Mouse (Mus musculus): ENCODE results near the gene Dusp15. TPM values are rescaled to one million over a fixed set of nuclear protein-coding genes. Genes with fewer than 3 reads are reported as not detected.
A peak's percentile ranks its signal among the peaks of the same experiment; 100 is the strongest.

Dusp15 gene
- total RNA-seq, 2 experiments from 2014 or later = 0.45 to 0.61 TPM

GRCm38 (mm10) chr2:152926896-152927295 lies 24.6 kb downstream of the Dusp15 start:
- intact Hi-C loops (cut with DNase I) = no loop called here
- H3K27ac ChIP-seq = peak overlapping the region; percentile 86
- H3K4me3 ChIP-seq = no peak overlapping the region
- no peak for TF ChIP-seq CTCF (IDR thresholded peaks at IDR 0.05)
- no peak for DNase-seq

- peak; percentile 88 for DNase-seq
- intact Hi-C loops (cut with DNase I) = no loop called here
- H3K27ac ChIP-seq = peak overlapping the region; percentile 86
- peak overlapping the region; percentile 28 for H3K4me3 ChIP-seq
- TF ChIP-seq CTCF (IDR thresholded peaks at IDR 0.05) = no peak
These were observed 26.2 kb downstream of the Dusp15 start for GRCm38 (mm10) chr2:152925189-152925872.

GRCm38 (mm10) chr2:152924543-152924942 lies 27.0 kb downstream of the Dusp15 start:
- Histone ChIP-seq H3K27ac (peak overlapping the region; percentile 86), H3K4me3 (no peak overlapping the region)
- intact Hi-C loops (cut with DNase I) = no loop called here
- TF ChIP-seq CTCF (IDR thresholded peaks at IDR 0.05) = no peak
- DNase-seq = no peak

- intact Hi-C loops (cut with DNase I) = no loop called here
- peak; percentile 55 for DNase-seq
- Histone ChIP-seq H3K4me3 (no peak overlapping the region), H3K27ac (peak overlapping the region; percentile 86)
- no peak for TF ChIP-seq CTCF (IDR thresholded peaks at IDR 0.05)
These were observed 27.4 kb downstream of the Dusp15 start for GRCm38 (mm10) chr2:152924128-152924527.

GRCm38 (mm10) chr2:152923621-152924020 lies 27.9 kb downstream of the Dusp15 start:
- intact Hi-C loops (cut with DNase I) = no loop called here
- no peak for TF ChIP-seq CTCF (IDR thresholded peaks at IDR 0.05)
- no peak for DNase-seq
- no peak overlapping the region for H3K4me3 ChIP-seq
- peak overlapping the region; percentile 86 for H3K27ac ChIP-seq

- intact Hi-C loops (cut with DNase I) = no loop called here
- DNase-seq = no peak
- H3K27ac ChIP-seq = peak overlapping the region; percentile 46; the same call in 1 of the 2 replicates
These were observed 29.1 kb downstream of the Dusp15 start for GRCm38 (mm10) chr2:152922376-152922775.

GRCm38 (mm10) chr2:152917671-152918070 lies 33.8 kb downstream of the Dusp15 start:
- no peak for DNase-seq
- no peak for TF ChIP-seq CTCF (IDR thresholded peaks at IDR 0.05)
- intact Hi-C loops (cut with DNase I) = loop anchor here (10.0 kb wide), 1 partner anchor 227 kb away; no protein-coding TSS in a partner anchor
- H3K4me3 ChIP-seq = peak overlapping the region; percentile 70
- H3K27ac ChIP-seq = peak overlapping the region; percentile 99

More at GRCm38 (mm10) chr2:152922376-152922775, 29.1 kb downstream of the Dusp15 start:
- TF ChIP-seq CTCF (IDR thresholded peaks at IDR 0.05) = no peak
- H3K4me3 ChIP-seq = no peak overlapping the region

GRCm38 (mm10) chr2:152916111-152916510 lies 35.4 kb downstream of the Dusp15 start:
- no peak for DNase-seq
- peak overlapping the region; percentile 99 for H3K27ac ChIP-seq
- peak overlapping the region; percentile 70 for H3K4me3 ChIP-seq
- no peak for TF ChIP-seq CTCF (IDR thresholded peaks at IDR 0.05)
- intact Hi-C loops (cut with DNase I) = loop anchor here (10.0 kb wide), 1 partner anchor 229 kb away; no protein-coding TSS in a partner anchor

- intact Hi-C loops (cut with DNase I) = loop anchor here (2.0 to 10.0 kb wide), 2 partner anchors 99 to 229 kb away; partner anchors contain the start of gene Pdrg1
These were observed 36.0 kb downstream of the Dusp15 start for GRCm38 (mm10) chr2:152915453-152915852.

GRCm38 (mm10) chr2:152914310-152915120 lies 37.0 kb downstream of the Dusp15 start:
- intact Hi-C loops (cut with DNase I) = loop anchor here (1.0 to 10.0 kb wide), 3 partner anchors 19 to 230 kb away; partner anchors contain the start of genes Foxs1 and Pdrg1
- peak overlapping the region; percentile 99 for H3K27ac ChIP-seq
- DNase-seq = peak; percentile 96
- peak overlapping the region; percentile 82 for H3K4me3 ChIP-seq
- TF ChIP-seq CTCF (IDR thresholded peaks at IDR 0.05) = peak; percentile 98

More at GRCm38 (mm10) chr2:152915453-152915852, 36.0 kb downstream of the Dusp15 start:
- DNase-seq = peak; percentile 17
- no peak for TF ChIP-seq CTCF (IDR thresholded peaks at IDR 0.05)
- Histone ChIP-seq H3K27ac (peak overlapping the region; percentile 99), H3K4me3 (peak overlapping the region; percentile 70)

- intact Hi-C loops (cut with DNase I) = loop anchor here (10.0 kb wide), 1 partner anchor 231 kb away; no protein-coding TSS in a partner anchor
- Histone ChIP-seq H3K4me3 (peak overlapping the region; percentile 82), H3K27ac (peak overlapping the region; percentile 99)
- DNase-seq = peak; percentile 91
- no peak for TF ChIP-seq CTCF (IDR thresholded peaks at IDR 0.05)
These were observed 38.0 kb downstream of the Dusp15 start for GRCm38 (mm10) chr2:152913471-152913870.

- peak overlapping the region; percentile 99 for H3K27ac ChIP-seq
- DNase-seq = peak; percentile 81
- H3K4me3 ChIP-seq = peak overlapping the region; percentile 82
- TF ChIP-seq CTCF (IDR thresholded peaks at IDR 0.05) = no peak
- intact Hi-C loops (cut with DNase I) = loop anchor here (10.0 kb wide), 1 partner anchor 233 kb away; no protein-coding TSS in a partner anchor
These were observed 40.1 kb downstream of the Dusp15 start for GRCm38 (mm10) chr2:152911432-152911831.

Data from gastrocnemius, adult 2 months (tissue).